Mouse (Mus musculus): Measurements from ENCODE around the gene Tnrc6c. TPM values are rescaled to one million over a fixed set of nuclear protein-coding genes. Genes with fewer than 3 reads are reported as not detected.

Tnrc6c gene
- total RNA-seq, 2 experiments from 2014 or later: 17.9 to 19.1 TPM

- no peak for ATAC-seq (ENCODE audit: poor library complexity, severe bottlenecking)
Observed at GRCm38 (mm10) chr11:117671626-117672025, 17.5 kb downstream of the Tnrc6c start.

GRCm38 (mm10) chr11:117674531-117674930 lies 20.4 kb downstream of the Tnrc6c start:
- no peak for ATAC-seq (ENCODE audit: poor library complexity, severe bottlenecking)

DNA sequence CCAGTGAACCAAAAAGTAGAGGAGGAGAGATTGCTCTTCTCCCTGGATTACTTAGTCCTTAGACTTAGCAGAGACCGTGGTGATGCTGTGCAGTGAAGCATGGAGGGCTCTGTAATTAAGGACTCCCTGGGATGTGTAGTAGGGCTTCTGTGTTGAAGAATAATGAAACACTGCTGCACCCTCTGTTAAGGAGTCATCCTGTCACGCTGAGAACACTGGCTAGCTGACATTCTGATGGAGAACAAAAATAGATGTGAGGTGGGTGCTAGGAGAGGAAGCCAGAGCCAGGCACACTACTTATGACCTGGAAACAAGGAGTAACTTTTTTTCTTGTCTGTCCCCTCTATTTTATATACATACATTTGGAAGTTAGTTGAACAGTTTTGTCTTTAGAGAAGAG lies 22.6 kb downstream of the Tnrc6c start:
- ATAC-seq (ENCODE audit: poor library complexity, severe bottlenecking): no peak

GRCm38 (mm10) chr11:117677111-117677510 lies 23.0 kb downstream of the Tnrc6c start:
- ATAC-seq (ENCODE audit: poor library complexity, severe bottlenecking): no peak

GRCm38 (mm10) chr11:117677594-117677993 lies 23.5 kb downstream of the Tnrc6c start:
- ATAC-seq (ENCODE audit: poor library complexity, severe bottlenecking): no peak

DNA sequence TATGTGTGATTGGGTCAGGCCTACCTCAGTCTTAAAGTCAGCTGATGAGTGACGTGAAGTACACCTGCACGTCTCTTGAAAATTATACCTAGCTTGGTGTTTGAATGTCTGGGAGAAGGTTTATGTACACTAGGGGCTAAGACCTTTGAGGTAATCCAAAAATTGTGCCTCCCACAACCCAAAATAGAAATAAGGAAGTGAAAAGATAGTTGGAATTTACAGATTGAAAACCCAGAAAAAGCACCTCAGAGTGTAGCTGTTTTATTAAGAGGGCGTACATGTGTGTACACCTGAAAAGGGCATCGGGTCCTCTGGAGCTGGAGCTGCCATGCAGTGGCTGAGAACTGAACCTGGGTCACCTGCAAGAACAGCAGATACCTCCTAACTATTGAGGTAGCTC lies 24.1 kb downstream of the Tnrc6c start:
- ATAC-seq (ENCODE audit: poor library complexity, severe bottlenecking): no peak

DNA sequence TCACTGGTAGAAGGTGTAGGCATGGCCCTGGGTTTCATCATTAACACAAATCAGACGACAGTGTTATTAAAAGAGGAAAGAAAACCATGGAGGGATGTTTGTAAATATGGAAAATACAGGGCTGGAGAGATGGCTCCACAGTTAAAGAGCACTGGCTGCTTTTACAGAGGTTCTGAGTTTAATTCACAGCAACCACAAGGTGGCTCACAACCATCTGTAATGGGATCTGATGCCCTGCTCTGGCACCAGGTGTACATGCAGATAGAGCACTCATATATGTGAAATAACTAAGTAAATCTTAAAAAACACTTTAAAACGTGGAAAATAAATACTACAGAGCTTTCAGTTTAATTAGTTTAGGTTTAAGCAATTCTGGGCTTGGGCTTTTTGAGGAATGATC lies 24.7 kb downstream of the Tnrc6c start:
- ATAC-seq (ENCODE audit: poor library complexity, severe bottlenecking): no peak

DNA sequence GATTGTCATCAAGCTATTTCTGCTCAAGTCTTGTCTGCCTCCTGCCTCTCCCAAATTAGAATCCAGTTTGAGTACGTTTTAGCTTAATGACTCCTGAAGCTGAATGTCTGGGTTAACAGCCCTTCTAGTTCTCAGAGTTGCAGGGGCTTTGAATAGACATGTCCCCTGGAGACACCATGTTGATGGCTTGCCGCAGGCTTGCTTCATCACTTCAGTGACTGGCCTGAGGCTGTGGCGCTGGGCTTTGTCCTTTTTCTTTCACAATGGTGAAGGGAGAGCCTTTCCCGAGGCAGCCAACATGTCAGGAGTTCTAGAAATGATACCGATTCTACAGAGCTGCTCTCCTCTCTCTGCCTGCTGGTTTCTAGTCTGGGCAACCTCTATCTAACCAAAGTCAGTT lies 30.6 kb downstream of the Tnrc6c start:
- ATAC-seq (ENCODE audit: poor library complexity, severe bottlenecking): no peak

DNA sequence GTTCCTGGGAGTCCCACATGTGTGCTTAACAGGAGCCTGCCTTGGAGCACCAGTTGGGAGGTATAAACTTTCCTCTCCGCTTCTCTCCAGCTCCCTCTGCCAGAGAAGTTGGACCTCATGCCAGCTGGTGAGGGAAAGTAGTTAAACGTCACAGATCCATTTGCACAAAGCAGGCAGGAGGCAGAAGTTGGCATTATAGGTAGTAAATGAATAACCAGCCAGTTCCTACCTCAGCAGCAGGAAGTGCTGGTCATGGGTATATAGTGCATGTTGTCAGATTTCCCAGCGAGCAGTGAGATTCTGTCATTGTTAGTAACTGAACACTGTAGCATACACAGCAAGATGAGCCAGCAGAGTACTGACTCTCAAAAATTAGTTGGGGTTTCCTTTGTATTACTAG lies 31.4 kb downstream of the Tnrc6c start:
- no peak for ATAC-seq (ENCODE audit: poor library complexity, severe bottlenecking)

DNA sequence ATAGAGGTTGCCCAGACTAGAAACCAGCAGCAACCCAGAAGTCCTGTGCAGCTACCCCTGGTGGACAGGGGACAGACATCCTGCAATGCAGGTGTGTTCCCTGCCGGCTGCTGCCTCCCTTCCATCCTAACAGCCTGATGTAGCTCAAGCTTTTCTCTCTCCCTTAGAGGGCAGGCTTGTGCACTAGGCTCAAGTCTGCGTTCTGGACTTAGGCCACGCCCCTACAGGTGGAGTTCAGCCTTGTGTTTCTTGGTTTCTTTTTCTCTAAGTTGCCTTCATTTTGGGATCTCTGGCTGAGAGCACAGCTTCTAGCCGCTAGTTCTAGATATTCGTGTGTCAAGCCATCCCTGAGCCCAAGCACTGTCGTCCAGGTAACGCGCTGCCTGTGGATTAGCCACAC lies 31.9 kb downstream of the Tnrc6c start:
- no peak for ATAC-seq (ENCODE audit: poor library complexity, severe bottlenecking)

DNA sequence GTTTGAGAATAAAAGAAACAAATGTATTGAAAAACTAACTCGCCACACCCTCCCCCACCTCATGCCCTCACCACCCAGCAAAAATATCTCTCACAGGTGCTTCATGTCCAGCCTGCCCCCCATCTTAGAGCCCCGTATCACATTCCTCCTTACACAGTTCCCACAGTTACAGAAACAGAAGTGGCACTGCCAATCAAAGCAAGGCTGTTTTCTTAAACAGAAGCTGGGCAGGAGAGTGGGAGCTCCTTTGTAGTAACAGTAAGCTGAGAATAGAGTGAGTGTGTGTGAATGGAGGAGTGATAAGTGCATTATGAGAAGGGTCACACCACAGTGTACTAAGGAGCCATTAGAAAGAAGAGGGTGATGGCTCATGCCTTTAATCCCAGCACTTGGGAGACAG lies 34.5 kb downstream of the Tnrc6c start:
- ATAC-seq (ENCODE audit: poor library complexity, severe bottlenecking): no peak

DNA sequence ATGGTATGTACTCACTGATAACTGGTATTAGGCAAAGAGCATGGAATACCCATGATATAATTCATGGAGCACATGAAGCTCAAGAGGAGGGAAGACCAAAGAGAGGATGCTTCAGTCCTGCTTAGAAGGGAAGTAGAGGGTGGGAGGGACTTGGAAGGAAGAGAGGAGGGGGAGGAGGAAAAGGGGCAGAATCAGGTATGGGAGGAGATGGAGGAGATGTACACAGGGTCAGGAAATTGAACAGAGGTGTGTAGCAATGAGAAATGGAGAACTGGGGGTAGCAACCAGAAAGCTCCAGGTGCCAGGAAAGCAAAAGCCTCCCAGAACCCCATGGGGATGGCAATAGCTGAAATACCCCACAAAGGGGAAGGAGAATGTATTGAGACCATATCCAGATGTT lies 37.2 kb downstream of the Tnrc6c start:
- ATAC-seq (ENCODE audit: poor library complexity, severe bottlenecking): no peak

- ATAC-seq (ENCODE audit: poor library complexity, severe bottlenecking): no peak
Observed at GRCm38 (mm10) chr11:117694050-117694449, 40.0 kb downstream of the Tnrc6c start.

DNA sequence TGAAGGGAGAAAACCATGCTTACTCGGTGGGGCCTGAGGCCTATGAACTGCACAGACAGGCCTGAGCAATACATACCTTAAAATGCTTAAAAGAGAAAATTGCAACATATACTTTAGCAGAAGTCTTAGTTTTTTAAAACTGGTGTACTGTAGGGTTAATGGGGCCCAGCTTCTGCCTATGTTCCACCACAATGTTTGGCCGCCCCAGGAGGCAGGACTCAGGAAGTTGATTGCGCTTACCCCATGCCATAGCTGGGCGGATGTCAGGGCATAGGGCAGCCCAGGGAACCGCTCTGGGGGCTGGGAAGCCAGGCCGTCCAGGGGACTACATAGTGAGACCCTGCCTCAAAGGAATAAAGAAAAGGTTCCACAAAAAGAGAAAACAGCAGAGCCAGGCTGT lies 42.5 kb downstream of the Tnrc6c start:
- peak; percentile 97 for ATAC-seq (ENCODE audit: poor library complexity, severe bottlenecking)

DNA sequence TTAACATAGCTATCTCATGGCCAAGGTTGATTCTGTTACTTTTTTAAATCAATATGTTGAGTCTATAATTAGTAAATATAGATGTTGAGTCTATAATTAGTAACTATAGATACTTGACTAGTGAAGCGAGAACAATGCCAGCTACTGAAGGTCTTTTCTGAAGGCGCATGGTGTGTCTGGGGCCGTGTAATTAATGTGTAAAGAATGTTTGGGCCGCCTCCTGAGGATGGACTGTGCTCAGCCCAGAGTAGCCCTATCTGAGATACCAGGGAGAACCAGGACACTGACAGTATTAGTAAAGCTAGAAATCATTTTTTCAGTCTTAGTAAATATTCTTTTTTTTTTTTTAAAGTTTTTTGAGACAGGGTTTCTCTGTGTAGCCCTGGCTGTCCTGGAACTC lies 46.8 kb downstream of the Tnrc6c start:
- ATAC-seq (ENCODE audit: poor library complexity, severe bottlenecking): no peak

DNA sequence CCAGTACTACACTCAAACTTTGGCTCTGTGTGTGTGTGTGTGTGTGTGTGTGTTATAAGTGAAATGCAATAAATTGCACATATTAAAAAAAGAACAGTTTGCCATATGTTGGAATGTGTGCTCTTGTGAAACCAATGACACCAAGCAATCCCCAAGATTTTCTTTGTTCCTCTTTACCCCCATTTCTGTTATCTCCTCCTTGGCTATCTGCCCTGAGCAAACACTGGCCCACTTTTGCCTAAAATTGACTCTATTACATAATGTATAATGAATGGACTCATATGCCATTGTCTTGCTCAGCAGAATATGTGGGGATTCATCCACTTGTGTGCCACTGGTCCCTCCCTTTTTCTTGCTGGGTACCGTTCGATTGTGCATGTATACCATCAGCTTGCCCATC lies 52.2 kb downstream of the Tnrc6c start:
- ATAC-seq (ENCODE audit: poor library complexity, severe bottlenecking): no peak

DNA sequence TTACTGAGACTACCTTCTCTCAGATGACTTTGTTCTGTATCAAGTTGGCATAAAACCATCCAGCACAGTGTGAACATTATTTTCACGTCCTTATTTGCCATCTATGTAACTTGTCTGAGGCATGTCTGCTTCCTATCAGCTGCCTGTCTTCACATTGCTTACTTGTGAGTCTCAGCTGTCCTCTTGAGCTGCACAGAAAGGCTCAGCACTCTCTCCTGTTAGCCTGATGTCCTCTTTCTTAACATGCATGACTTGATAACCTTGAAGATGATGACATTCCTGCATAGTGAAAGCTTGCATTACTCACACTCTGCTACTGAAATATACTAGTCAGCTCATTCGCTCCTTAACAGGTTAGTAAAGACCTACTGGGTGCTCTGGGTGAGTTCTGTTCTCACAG lies 53.1 kb downstream of the Tnrc6c start:
- ATAC-seq (ENCODE audit: poor library complexity, severe bottlenecking): no peak

DNA sequence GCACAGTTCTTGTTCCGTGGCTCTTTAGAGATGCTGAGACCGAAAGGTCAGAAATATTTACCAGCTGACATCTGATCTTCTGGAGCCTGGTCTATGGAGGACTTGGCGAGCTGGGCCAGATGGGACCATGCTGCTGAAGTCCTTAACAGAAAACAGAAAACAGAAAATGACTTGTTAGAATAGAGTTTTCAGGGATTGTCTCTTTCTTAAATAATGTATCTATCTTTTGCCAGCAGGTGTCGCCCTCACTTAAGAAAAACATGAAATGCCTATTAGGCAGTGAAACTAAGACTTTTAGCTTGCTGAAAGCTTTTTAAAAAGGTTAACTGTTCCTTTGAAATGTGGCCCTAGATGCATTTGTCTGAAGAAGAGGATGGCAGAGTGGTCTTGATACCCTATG lies 55.2 kb downstream of the Tnrc6c start:
- ATAC-seq (ENCODE audit: poor library complexity, severe bottlenecking): no peak

DNA sequence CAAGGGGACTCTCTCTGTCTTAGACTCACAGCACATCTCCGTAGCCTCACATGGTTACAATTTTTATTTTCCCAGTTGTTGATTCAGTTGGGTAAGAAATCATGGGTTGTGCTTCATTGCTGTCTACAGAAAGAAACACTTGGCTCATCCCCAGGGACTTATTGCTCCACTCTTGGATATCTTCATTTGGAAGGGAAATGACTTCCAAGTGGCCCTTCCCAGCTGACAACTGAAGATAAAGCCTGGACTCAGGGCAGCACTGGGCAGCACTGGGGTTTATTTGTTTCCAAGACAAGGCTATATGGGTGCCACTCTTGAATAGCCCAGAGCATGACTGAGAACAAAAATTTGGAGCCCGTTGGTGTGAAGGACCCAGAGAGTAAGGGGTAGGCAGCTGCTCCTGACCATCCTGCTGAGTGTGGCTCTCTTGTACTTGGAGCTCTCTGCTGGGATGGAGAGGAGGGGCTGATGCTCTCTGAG lies 56.8 kb downstream of the Tnrc6c start:
- no peak for ATAC-seq (ENCODE audit: poor library complexity, severe bottlenecking)

- ATAC-seq (ENCODE audit: poor library complexity, severe bottlenecking): 0 out of 2 replicates have a peak, but pooled peaks have one; percentile 15
Observed at GRCm38 (mm10) chr11:117712065-117712464, 58.0 kb downstream of the Tnrc6c start.

- no peak for ATAC-seq (ENCODE audit: poor library complexity, severe bottlenecking)
Observed at GRCm38 (mm10) chr11:117713375-117713774, 59.3 kb downstream of the Tnrc6c start.

- ATAC-seq (ENCODE audit: poor library complexity, severe bottlenecking): peak; percentile 63
Observed at GRCm38 (mm10) chr11:117718838-117719237, 64.7 kb downstream of the Tnrc6c start.

DNA sequence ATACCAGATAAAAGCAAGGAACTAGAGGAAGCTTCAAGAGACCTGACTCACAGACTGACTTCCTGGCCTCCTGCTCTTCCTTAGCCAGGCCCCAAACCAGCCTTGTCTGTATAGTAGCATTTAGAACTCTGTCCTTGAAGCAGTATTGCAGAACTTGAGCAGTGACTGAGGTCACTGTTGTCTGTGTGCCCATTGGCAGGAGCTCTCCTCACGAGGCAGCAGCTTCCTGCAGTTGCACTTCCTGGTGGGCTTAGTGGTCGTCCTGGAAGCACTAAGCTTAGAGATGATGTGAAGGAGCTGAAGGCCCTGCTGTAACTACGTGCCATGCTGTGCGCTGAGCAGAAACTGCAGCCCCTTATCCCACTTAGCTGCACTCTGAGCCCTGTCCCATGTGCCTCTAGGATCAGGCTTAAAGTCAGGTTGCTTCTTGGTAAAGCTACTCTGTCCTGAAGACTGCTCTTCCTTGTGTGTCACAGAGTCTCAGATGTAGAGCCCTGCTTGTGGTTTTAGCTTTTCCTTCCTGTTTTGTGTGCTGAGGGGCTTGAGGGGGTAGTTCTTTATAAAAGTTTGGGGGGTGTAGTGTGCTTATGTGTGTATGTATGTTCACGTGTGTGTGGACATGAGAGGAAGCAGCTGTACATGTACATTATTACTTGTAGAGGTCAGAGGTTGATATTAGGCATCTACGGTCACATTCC lies 70.7 kb downstream of the Tnrc6c start:
- peak; percentile 62 for ATAC-seq (ENCODE audit: poor library complexity, severe bottlenecking)

Data from megakaryocyte, adult 5-6 weeks (primary cell).